Comparison of ENCODE assay signal across 32 mouse cellular contexts in genomic region chr2:170646201-170646600, GRCm38 (mm10). TPM values are rescaled to one million over a fixed set of nuclear protein-coding genes. Genes with fewer than 3 reads are reported as not detected.
"Had no signal": no experiment of that assay in that cellular context is flagged by ENCODE, and none has a peak within 500 bp of the region (broad histone marks: within the 10 kb centered on the region; RNA-seq: fewer than 3 reads in every experiment).

No protein-coding gene starts in this region.

- H3K36me3 ChIP-seq: heart, embryonic 13.5 days; heart, embryonic 15.5 days; hindbrain, embryonic 13.5 days; hindbrain, embryonic 15.5 days; limb, embryonic 10.5 days; limb, embryonic 12.5 days; liver, embryonic 13.5 days had no signal

- H3K4me3 ChIP-seq: heart, adult 2 months; heart, embryonic 13.5 days; heart, embryonic 15.5 days; hindbrain, embryonic 13.5 days; hindbrain, embryonic 15.5 days; layer of hippocampus, adult 2 months; left cerebral cortex, adult 2 months; limb, embryonic 10.5 days; limb, embryonic 12.5 days; liver, embryonic 13.5 days had no signal

- ATAC-seq: hindbrain, postnatal 0 days; intestine, postnatal 0 days had no signal

- DNase-seq: gastrocnemius, postnatal 14 days; gastrocnemius, postnatal 36 days; heart, adult 2 months; heart, postnatal 14 days; heart, postnatal 36 days; kidney, adult 18-20 months; kidney, adult 8-10 months; kidney, postnatal 10 days; kidney, postnatal 25 days; kidney, postnatal 4 days; liver; liver, embryonic 13.5 days had no signal

- H3K4me1 ChIP-seq: heart, embryonic 13.5 days; heart, embryonic 15.5 days; liver, embryonic 13.5 days had no signal

- H3K4me2 ChIP-seq: heart, embryonic 11.5 days; heart, embryonic 13.5 days; heart, embryonic 15.5 days; hindbrain, embryonic 13.5 days; hindbrain, embryonic 15.5 days; limb, embryonic 12.5 days; liver, embryonic 11.5 days; liver, embryonic 13.5 days had no signal

- H3K9me3 ChIP-seq: heart, embryonic 15.5 days; hindbrain, embryonic 13.5 days; hindbrain, embryonic 15.5 days; limb, embryonic 10.5 days; limb, embryonic 12.5 days had no signal

- H3K9ac ChIP-seq: heart, embryonic 13.5 days; heart, embryonic 15.5 days; hindbrain, embryonic 13.5 days; hindbrain, embryonic 15.5 days; limb, embryonic 12.5 days; liver, embryonic 13.5 days had no signal

- H3K27ac ChIP-seq: heart, adult 2 months; heart, embryonic 13.5 days; heart, embryonic 15.5 days; hindbrain, embryonic 13.5 days; hindbrain, embryonic 15.5 days; hindbrain, postnatal 0 days; layer of hippocampus, adult 2 months; left cerebral cortex, adult 2 months; limb, embryonic 10.5 days; limb, embryonic 12.5 days; liver, embryonic 13.5 days had no signal

- H3K27me3 ChIP-seq: heart, embryonic 13.5 days; heart, embryonic 15.5 days; hindbrain, embryonic 13.5 days; hindbrain, embryonic 15.5 days; limb, embryonic 12.5 days; liver, embryonic 13.5 days had no signal

RNA-seq across cellular contexts. Expression of gene 4930470P17Rik, which starts 44.4 kb away (rescaled TPM):
- polyA plus RNA-seq: frontal cortex, adult 2 months; gonadal fat pad, adult 2 months; heart, adult 2 months; heart, embryonic 11.5 days; heart, embryonic 13.5 days; heart, embryonic 15.5 days; heart, postnatal 0 days; hindbrain, embryonic 11.5 days; hindbrain, embryonic 13.5 days; intestine, embryonic 14.5 days; intestine, postnatal 0 days; kidney, embryonic 14.5 days; kidney, embryonic 16.5 days; limb, embryonic 10.5 days; limb, embryonic 12.5 days; limb, embryonic 14.5 days; liver, embryonic 11.5 days; liver, embryonic 13.5 days had no signal
